Mouse (Mus musculus) heart, adult 2 months (tissue): ENCODE data around the gene Lgr4. TPM values are rescaled to one million over a fixed set of nuclear protein-coding genes. Genes with fewer than 3 reads are reported as not detected.
"Not testable (repeated sequence)": the region's sequence is repeated elsewhere in the genome, so short reads cannot be mapped to it uniquely, and the experiment has no call there.

Source experiments
- DNase-seq, 2 experiments: peaks; one replicate each; pipeline ENCODE4 v3.0.0; 2021
- H3K27ac ChIP-seq: fragments of 200-600 bp; 2 replicates; pipeline ENCODE4 v1.8.1; 2022
- H3K27me3 ChIP-seq: fragments of 200-500 bp; 2 replicates; pipeline ENCODE4 v1.6.1; 2012; ENCODE audit warnings: mild to moderate bottlenecking, low read length, inconsistent platforms, mixed read lengths; ENCODE audit not compliant: control insufficient read depth, insufficient read depth
- H3K36me3 ChIP-seq: fragments of 200-500 bp; 2 replicates; pipeline ENCODE4 v1.6.1; 2012; ENCODE audit warnings: low read length, inconsistent platforms; ENCODE audit not compliant: control insufficient read depth, insufficient read depth
- H3K4me1 ChIP-seq: fragments of 200-500 bp; 2 replicates; pipeline ENCODE4 v1.6.1; 2011; ENCODE audit warnings: low read length; ENCODE audit not compliant: control insufficient read depth, insufficient read depth
- H3K4me3 ChIP-seq: fragments of 200-600 bp; 2 replicates; pipeline ENCODE4 v1.8.1; 2022
- H3K79me2 ChIP-seq: fragments of 200-500 bp; replicated peaks from 2 replicates; pipeline ENCODE4 v1.6.1; 2012; ENCODE audit warnings: mild to moderate bottlenecking, inconsistent platforms, low read length, moderate library complexity, mixed read lengths; ENCODE audit not compliant: control insufficient read depth, insufficient read depth
- H3K9ac ChIP-seq: fragments of 200-500 bp; 2 replicates; pipeline ENCODE4 v1.6.1; 2012; ENCODE audit warnings: low read depth, mild to moderate bottlenecking, control low read depth, inconsistent platforms, low read length, mixed read lengths
- CTCF ChIP-seq: fragments of 200-600 bp; IDR thresholded peaks from 2 replicates; pipeline ENCODE4 v1.8.1; 2022; ENCODE audit warnings: antibody characterized with exemption, mild to moderate bottlenecking, moderate library complexity
- EP300 ChIP-seq: fragments of 200-500 bp; IDR thresholded peaks from 2 replicates; pipeline ENCODE4 v1.6.1; 2011; ENCODE audit warnings: low read depth, low read length, control low read depth; ENCODE audit not compliant: insufficient read depth
- POLR2A ChIP-seq: fragments of 200-500 bp; IDR thresholded peaks from 2 replicates; pipeline ENCODE4 v1.6.1; 2011; ENCODE audit warnings: mild to moderate bottlenecking, low read depth, low read length, control low read depth; ENCODE audit not compliant: insufficient read depth
- WGBS: fragments of 180-500 bp; shearing (Covaris S2); methylation state at CpG from one replicate; pipeline ENCODE4 v1.1.7; 2018; 5-methylcytosine and 5-hydroxymethylcytosine counted together
- intact Hi-C: fragments of 180-260 bp; cut with DNase I; formaldehyde crosslinking; loops from one replicate; pipeline ENCODE4 v1.15.1; 2025
- long read RNA-seq: library from polyadenylated mRNA; stranded (forward); transcript quantifications from one replicate; pipeline ENCODE4 v2.0.0, GENCODE M21; 2021
- polyA plus RNA-seq: library from polyadenylated mRNA; depleted of rRNA; stranded (reverse); fragments of >200 nt; gene quantifications from 2 replicates; pipeline ENCODE4 v1.2.3, GENCODE M21; 2012; rRNA removed
- total RNA-seq, 2 experiments: library from RNA; stranded (reverse); gene quantifications; 2 replicates each; pipeline ENCODE4 v1.2.3; 2021

Gene Lgr4
- 10 to 100 TPM; 22.1 to 23.7 TPM for total RNA-seq
- 13.5 and 22.7 TPM in 2 replicates for polyA plus RNA-seq
- long read RNA-seq, full-length matches to known transcripts, result 11 of 14 reads
- long read RNA-seq, partial matches to known transcripts, result 2 of 14 reads
- long read RNA-seq, other reads (novel, unspliced or antisense), result 1 of 14 reads

DNA sequence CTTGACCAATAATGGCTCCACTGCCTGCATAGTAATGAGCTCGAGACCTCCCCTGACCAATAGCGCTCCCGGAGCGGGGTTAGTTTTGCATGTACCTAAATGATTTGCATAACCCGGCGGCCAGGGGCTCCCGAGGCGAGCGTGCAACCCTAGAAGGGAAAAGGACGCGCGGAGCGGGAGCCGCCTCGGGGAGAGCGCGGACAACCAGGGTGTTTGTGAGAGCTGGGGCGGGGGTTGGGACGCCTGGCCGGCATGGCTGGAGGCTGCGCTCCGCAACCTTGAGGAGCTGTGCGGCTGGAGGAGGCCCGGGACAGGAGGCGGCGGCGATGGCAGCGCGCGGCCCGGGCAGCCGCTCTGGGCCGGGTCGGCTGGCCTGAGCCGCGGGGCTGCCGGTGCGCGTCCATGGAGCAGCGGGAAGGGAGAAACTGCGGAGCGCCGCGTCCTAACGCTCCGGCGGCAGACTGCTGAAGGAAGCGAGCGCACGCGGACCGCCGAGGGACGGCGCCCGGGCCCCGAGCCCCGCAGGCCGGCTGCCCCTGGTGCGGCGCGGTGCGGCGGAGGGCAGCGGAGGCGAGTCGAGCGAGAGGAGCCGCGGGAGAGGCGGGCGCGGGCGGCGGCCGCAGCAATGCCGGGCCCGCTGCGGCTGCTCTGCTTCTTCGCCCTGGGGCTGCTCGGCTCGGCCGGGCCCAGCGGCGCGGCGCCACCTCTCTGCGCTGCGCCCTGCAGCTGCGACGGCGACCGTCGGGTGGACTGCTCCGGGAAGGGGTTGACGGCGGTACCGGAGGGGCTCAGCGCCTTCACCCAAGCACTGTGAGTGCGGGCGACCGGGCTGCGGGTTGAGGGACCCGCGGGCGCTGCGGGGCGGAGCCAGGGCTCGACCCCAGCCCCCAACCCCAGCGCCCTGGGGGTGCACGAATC lies at the start of gene Lgr4:
TSS of gene Lgr4 (plus strand) at position 152 of the 918 bp plus-strand sequence.
- peak within 1 kb of the TSS; percentile 79 for H3K27ac ChIP-seq
- DNase-seq, result peak; percentile 96 to 97
- H3K4me1 ChIP-seq, result peaks cover 5% of the 10 kb centered on the region
- H3K4me3 ChIP-seq, result peak within 1 kb of the TSS; percentile 83
- H3K79me2 ChIP-seq, result no peaks in the 10 kb centered on the region
- peaks cover 5% of the 10 kb centered on the region; the same call in 1 of the 2 replicates for H3K36me3 ChIP-seq
- under 1% methylated on average over 111 of the region's 111 CpGs for WGBS
- no peaks in the 10 kb centered on the region for H3K27me3 ChIP-seq
- TF ChIP-seq EP300, result 0 out of 2 replicates have a peak, but pooled peaks have one; percentile 46
- peak; percentile 94 for TF ChIP-seq POLR2A
- TF ChIP-seq CTCF, result peak; percentile 37; the same call in 1 of the 2 replicates
- intact Hi-C loops, result loop anchor here (2.0 to 5.0 kb wide), 3 partner anchors 27 to 100 kb away; partner anchors contain the start of genes Ccdc34 and Lin7c
- H3K9ac ChIP-seq, result peak within 1 kb of the TSS; percentile 92

DNA sequence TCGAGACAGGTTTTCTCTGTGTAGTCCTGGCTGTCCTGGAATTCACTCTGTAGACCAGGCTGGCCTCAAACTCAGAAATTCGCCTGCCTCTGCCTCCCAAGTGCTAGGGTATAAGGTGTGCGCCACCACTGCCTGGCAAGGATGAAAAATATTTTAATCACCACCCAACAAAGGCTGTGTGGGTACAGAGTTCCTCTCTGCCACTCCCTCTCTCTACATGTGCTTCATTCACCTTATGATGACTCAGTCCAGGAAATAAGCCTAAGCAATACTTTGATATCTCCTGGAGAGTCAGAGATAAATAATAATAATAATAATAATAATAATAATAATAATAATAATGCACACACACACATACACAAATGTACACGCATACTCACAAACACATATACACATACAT lies 38.0 kb upstream of the Lgr4 start:
- H3K27ac ChIP-seq, H3K36me3 ChIP-seq, H3K27me3 ChIP-seq, H3K9ac ChIP-seq, H3K79me2 ChIP-seq, H3K4me3 ChIP-seq, H3K4me1 ChIP-seq, intact Hi-C loops, DNase-seq: not testable (repeated sequence)
- 82% methylated on average over 4 of the region's 4 CpGs for WGBS

DNA sequence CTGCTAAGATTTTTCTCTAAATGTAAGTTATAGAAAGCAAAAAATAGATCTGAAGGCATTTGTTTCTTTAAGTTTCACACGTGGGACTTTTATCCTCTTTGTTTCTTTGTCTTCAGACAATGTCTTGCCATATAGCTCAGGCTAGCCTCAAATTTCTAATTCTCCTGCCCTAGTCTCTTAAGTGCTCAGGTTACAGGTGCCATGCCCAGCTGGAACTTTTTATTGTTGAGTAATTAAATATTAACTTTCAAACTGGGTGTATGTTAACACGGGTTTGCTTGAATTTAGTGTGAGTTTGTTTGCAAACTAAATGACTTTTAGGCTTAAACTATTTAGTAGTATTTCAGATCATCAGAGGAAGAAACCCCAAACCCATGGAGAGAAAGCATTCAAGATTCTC lies 36.3 kb upstream of the Lgr4 start:
- Histone ChIP-seq H3K4me3 (no peak overlapping the region), H3K79me2 (no peaks in the 10 kb centered on the region), H3K9ac (no peak overlapping the region), H3K27me3 (no peaks in the 10 kb centered on the region), H3K36me3 (peaks cover 2% of the 10 kb centered on the region), H3K27ac (no peak overlapping the region), H3K4me1 (no peaks in the 10 kb centered on the region)
- TF ChIP-seq POLR2A (no peak), CTCF (no peak), EP300 (no peak)
- intact Hi-C loops, result loop anchor here (10.0 kb wide), 1 partner anchor 146 kb away; no protein-coding TSS in a partner anchor
- 67% methylated on average over 2 of the region's 2 CpGs for WGBS
- no peak for DNase-seq

DNA sequence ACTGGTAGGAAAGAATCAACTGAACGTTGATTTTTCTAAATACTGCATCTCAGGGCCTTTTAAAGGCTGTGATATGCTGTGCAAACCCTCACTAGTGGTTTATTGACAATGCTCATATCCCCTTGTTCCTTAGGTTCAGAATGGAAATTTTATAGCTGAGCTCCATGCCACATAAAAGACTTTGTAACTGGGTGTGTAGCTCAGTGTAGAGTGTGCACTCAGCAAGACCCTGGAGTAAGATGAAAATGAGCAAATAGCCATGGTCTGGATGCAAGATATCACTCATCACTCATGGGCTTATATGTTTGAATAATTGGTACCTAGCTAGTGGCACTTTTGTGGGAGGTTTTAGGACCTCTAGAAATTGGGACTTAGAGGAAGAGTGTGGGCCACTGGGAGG lies 35.8 kb upstream of the Lgr4 start:
- Histone ChIP-seq H3K36me3 (peaks cover 2% of the 10 kb centered on the region), H3K79me2 (no peaks in the 10 kb centered on the region), H3K4me1 (no peaks in the 10 kb centered on the region), H3K4me3 (no peak overlapping the region), H3K27ac (no peak overlapping the region), H3K9ac (no peak overlapping the region), H3K27me3 (no peaks in the 10 kb centered on the region)
- 61% methylated on average over 1 of the region's 1 CpGs for WGBS
- TF ChIP-seq EP300 (no peak), CTCF (no peak), POLR2A (no peak)
- intact Hi-C loops, result loop anchor here (10.0 kb wide), 1 partner anchor 147 kb away; no protein-coding TSS in a partner anchor
- no peak for DNase-seq

DNA sequence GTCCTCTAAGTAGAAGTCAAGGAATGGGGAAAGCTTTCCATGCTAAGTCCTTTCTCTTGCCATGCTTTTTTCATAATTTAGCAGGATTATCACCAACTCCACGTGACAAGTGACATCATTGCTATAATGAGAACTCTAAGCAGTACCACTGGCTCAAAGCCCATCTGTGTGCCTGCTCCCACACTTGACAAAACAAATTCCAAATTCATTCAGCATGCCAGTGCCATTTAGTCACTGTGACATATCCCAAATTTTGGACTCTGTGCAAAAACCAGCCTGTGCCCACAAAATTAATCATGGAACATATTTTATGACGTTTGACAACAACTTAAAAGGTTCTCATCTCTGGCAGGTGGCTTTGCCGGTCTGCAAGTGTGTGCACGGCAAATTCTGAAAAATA lies 33.3 kb upstream of the Lgr4 start:
- WGBS, result 48% methylated on average over 4 of the region's 4 CpGs
- Histone ChIP-seq H3K36me3 (peaks cover 2% of the 10 kb centered on the region), H3K4me3 (no peak overlapping the region), H3K27me3 (no peaks in the 10 kb centered on the region), H3K79me2 (no peaks in the 10 kb centered on the region), H3K4me1 (no peaks in the 10 kb centered on the region), H3K9ac (no peak overlapping the region), H3K27ac (peak overlapping the region; percentile 64)
- DNase-seq, result peak in 1 of 2 experiments; percentile 14
- TF ChIP-seq EP300, result no peak
- no peak for TF ChIP-seq POLR2A
- no peak for TF ChIP-seq CTCF
- intact Hi-C loops, result loop anchor here (10.0 kb wide), 1 partner anchor 149 kb away; no protein-coding TSS in a partner anchor

DNA sequence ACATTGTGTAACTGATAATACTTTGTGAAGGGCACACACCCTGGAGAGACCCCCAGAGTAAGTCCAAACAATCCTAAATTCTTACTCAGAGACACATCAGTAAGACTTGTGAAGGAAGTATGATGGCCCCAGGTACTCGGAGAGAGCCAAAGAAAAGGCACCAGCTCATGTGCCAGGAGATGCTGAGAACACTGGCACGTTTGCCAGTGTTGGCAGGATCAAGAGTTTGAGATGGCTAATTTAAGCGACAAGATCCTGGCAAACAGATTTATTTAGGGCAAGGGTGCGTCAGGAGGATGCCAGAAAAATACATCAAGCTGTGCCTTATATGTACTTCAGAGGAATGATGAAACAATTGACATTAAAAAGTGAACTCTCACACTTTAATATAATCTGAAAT lies 32.9 kb upstream of the Lgr4 start:
- peak overlapping the region; percentile 64 for H3K27ac ChIP-seq

More for the DNA sequence above, 32.9 kb upstream of the Lgr4 start:
- Histone ChIP-seq H3K4me1 (no peaks in the 10 kb centered on the region), H3K9ac (no peak overlapping the region), H3K4me3 (no peak overlapping the region), H3K36me3 (peaks cover 2% of the 10 kb centered on the region), H3K27me3 (no peaks in the 10 kb centered on the region), H3K79me2 (no peaks in the 10 kb centered on the region)
- intact Hi-C loops, result loop anchor here (10.0 kb wide), 1 partner anchor 150 kb away; no protein-coding TSS in a partner anchor
- TF ChIP-seq EP300 (no peak), CTCF (no peak), POLR2A (no peak)
- WGBS, result 49% methylated on average over 4 of the region's 4 CpGs
- peak; percentile 33 to 66 for DNase-seq
